Mouse (Mus musculus): ENCODE results near the gene Rab3il1.

Gene Rab3il1

GRCm38 (mm10) chr19:10060783-10061590 is 59.5 kb downstream of the Rab3il1 start:
- no peak for DNase-seq (ENCODE audit: low spot score in 2 of 2)

- DNase-seq (ENCODE audit: low spot score in 2 of 2): no peak
Measured at GRCm38 (mm10) chr19:10061624-10062023, 60.2 kb downstream of the Rab3il1 start.

- DNase-seq (ENCODE audit: low spot score in 2 of 2): no peak
Measured at GRCm38 (mm10) chr19:10062292-10062691, 60.8 kb downstream of the Rab3il1 start.

DNA sequence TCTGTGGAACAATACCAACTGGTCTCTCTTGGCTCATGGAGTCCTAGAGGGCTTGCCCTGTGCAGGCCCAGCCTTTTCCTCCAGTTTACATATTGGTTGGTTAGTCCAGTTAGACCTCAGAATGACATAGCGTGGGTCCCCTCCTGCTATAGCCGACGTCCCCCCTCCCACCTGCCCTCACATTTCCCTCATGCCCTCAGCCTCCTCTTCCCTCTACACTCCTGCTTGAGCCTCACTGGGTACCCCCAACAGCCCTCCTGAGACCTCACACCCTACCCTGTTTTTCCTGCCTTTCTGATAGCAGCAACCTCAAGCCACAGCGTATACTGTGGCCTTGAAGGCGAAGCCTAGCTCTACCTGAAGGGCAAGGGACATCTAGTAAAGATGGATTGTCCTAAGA is 61.4 kb downstream of the Rab3il1 start:
- DNase-seq (ENCODE audit: low spot score in 2 of 2): no peak

DNA sequence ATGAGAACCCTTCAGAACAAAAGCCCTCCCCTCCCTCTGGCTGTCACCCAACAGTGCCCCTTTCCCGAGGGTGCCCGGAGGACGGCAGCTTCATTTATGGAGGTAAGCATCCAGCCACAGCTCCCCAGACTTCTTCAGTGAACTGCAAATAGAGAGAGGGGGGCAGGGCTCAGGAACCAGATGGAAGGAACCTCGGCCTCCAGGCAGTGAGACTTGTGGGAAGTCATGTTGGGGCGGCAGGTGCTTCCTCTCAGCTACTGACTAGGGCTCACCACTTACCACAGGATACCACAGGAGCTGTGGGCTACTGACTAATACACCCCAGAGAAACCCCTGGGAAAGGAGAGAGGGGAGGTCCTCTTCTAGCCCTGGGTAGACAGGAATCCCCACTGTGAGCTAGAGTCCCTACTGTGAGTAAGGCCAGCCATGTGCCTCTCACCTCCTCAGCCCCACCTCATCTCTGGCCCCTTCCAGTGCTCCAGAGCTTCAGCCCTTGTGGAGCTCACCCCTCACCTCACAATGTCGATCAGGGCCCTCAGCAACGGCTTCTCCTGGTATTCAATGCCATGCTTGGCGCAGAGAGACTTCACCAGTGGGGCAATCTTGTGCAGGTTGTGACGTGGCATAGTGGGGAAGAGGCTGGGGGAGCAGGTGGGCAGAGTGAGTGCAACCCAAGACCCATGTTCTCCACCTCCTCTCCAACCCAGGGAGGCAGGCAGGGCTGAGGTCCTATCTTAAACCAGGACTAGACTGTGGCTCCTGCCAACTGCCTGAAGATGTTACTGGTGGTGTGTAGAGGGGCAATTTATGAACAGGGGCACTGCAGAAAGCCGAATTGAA is 62.9 kb downstream of the Rab3il1 start:
- peak in 1 of 2 experiments; percentile 36 for DNase-seq (ENCODE audit: low spot score in 2 of 2)

- no peak for DNase-seq (ENCODE audit: low spot score in 2 of 2)
Measured at GRCm38 (mm10) chr19:10065465-10066188, 64.2 kb downstream of the Rab3il1 start.

DNA sequence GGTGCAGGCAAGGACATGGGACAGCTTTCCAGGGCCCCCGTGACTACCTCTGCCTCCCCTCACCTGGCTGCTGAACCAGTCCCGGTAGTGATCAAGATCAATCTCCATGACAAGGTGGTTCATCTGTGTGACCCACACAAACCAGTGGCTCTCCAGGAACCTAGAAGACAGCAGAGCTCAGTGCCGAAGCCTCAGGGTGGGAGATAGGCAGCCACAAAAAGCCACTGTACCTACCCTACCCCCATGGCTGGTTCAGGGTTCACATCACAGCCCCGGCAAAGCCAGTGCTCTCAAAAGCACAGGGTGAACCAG is 64.7 kb downstream of the Rab3il1 start:
- no peak for DNase-seq (ENCODE audit: low spot score in 2 of 2)

DNA sequence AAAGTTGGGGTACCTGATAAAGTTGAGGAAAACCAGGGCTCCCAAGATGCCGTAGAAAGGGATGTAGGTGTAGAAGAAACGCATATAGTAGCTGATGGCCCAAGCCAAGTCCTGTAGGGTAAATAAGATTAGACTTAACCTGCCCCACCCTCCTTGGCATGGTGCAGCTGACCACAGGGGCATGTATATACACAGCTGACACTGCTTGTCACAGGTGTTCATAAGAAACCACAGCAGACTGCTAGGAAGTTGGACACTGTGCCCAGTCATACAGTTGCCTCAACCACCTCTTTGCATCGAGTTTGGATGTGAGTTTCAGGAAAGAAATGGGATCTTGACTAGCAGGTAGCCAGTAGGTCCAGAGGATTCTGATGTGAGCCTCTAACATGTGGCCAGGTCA is 65.0 kb downstream of the Rab3il1 start:
- DNase-seq (ENCODE audit: low spot score in 2 of 2): no peak

- no peak for DNase-seq (ENCODE audit: low spot score in 2 of 2)
Measured at GRCm38 (mm10) chr19:10067701-10068100, 66.2 kb downstream of the Rab3il1 start.

- no peak for DNase-seq (ENCODE audit: low spot score in 2 of 2)
Measured at GRCm38 (mm10) chr19:10070186-10070980, 68.9 kb downstream of the Rab3il1 start.

- no peak for DNase-seq (ENCODE audit: low spot score in 2 of 2)
Measured at GRCm38 (mm10) chr19:10071166-10071565, 69.7 kb downstream of the Rab3il1 start.

DNA sequence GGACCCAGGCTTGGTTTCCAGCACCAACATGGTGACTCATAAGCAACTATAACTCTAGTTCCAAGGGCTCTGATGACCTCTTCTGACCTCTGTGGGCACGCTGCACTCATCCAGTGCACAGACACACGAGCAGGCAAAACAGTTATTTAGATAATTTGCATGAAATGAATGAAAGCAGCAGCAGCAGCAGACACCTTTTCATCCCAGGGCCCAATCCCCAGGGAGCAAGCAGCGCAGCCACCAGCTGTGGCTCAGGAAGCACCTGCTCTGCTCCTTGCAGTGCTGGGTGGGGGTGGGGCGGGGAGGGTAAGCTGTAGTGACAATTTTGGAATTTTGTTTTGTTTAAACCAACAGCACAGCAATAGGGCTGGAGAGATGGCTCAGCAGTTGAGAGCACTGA is 70.4 kb downstream of the Rab3il1 start:
- DNase-seq (ENCODE audit: low spot score in 2 of 2): no peak

- DNase-seq (ENCODE audit: low spot score in 2 of 2): no peak
Measured at GRCm38 (mm10) chr19:10073145-10073544, 71.7 kb downstream of the Rab3il1 start.

- DNase-seq (ENCODE audit: low spot score in 2 of 2): no peak
Measured at GRCm38 (mm10) chr19:10078392-10078791, 76.9 kb downstream of the Rab3il1 start.

DNA sequence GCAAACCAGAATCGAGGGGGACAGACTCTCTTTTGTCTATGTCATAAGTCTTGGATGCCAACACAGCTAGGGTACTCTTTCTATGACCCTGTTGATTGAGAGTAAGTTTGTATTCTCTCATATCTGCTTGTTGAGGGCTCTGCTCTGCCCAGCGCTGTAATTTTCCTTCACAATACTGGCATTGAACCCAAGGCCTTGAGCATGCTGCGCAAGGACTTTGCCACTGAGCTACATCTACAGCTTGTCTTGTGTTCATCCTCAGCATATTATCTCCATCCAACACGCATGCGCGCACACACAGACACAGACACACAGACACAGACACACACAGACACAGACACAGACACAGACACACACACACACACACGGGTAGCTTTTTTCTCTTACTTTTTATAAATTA is 78.9 kb downstream of the Rab3il1 start:
- DNase-seq (ENCODE audit: low spot score in 2 of 2): no peak

DNA sequence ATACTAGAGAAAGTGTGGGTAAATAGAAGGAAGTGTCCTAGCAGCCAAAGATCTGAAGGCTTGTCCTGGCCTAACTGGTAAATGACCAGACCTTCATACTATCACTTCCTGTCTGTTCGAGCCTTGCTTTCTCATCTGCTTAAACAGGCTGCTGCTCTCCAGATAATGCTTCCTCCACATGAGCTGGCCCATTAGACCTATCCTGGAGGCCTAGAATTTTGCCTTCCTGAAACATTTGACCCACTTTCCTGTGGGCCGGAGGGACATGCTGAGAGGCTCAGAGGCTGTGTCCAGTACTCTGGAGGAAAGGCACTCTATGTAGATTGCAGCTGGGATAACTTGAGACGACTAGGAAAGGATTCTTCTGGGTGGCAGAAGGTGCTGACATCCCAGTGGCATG is 80.6 kb downstream of the Rab3il1 start:
- no peak for DNase-seq (ENCODE audit: low spot score in 2 of 2)

- no peak for DNase-seq (ENCODE audit: low spot score in 2 of 2)
Measured at GRCm38 (mm10) chr19:10085454-10085853, 84.0 kb downstream of the Rab3il1 start.

DNA sequence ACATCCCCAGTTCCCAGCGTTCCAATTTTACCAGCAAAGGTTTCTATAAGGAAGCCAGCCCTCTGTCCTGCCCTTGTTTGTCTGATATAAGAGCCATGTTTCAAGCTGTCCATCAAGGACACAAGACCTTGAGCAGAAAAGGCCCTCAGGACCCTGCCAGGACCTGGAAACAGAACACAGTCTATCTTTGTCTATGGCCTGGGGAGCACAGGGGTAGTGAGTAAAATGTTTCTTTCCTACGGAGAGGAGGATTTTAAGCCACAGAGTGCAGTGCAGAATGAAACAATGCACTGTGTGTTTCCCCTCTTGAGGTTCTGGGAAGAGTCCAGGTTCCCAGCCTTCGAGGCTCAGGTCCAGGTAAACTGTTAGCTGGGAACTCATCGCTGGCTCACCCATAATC is 85.5 kb downstream of the Rab3il1 start:
- no peak for DNase-seq (ENCODE audit: low spot score in 2 of 2)
